Mouse (Mus musculus): ENCODE results near the gene Xylt1. TPM values are rescaled to one million over a fixed set of nuclear protein-coding genes. Genes with fewer than 3 reads are reported as not detected.
A peak's percentile ranks its signal among the peaks of the same experiment; 100 is the strongest.

The Xylt1 gene
- polyA plus RNA-seq, 1 experiment from 2014 or later = 2.8 TPM

GRCm38 (mm10) chr7:117474302-117474701, 93.5 kb downstream of the Xylt1 start:
- no peak overlapping the region for H3K4me3 ChIP-seq
- H3K4me1 ChIP-seq = peaks cover 31% of the 10 kb centered on the region
- no peaks in the 10 kb centered on the region for H3K9me3 ChIP-seq
- H3K27me3 ChIP-seq (replicated peaks) = no peaks in the 10 kb centered on the region
- H3K27ac ChIP-seq = no peak overlapping the region
- no peak overlapping the region for H3K4me2 ChIP-seq (replicated peaks)
- WGBS = 9% methylated on average over 2 of the region's 2 CpGs
- peak; percentile 22; the same call in 1 of the 2 replicates for ATAC-seq (ENCODE audit: low FRiP score, low read depth)
- no peak overlapping the region for H3K9ac ChIP-seq
- H3K36me3 ChIP-seq = no peaks in the 10 kb centered on the region

- ATAC-seq (ENCODE audit: low FRiP score, low read depth) = no peak
- peaks cover 31% of the 10 kb centered on the region for H3K4me1 ChIP-seq
- no peaks in the 10 kb centered on the region for H3K36me3 ChIP-seq
- no peaks in the 10 kb centered on the region for H3K9me3 ChIP-seq
- no peak overlapping the region for H3K4me2 ChIP-seq (replicated peaks)
- H3K9ac ChIP-seq = no peak overlapping the region
- H3K27me3 ChIP-seq (replicated peaks) = no peaks in the 10 kb centered on the region
- 54% methylated on average over 4 of the region's 4 CpGs for WGBS
- H3K4me3 ChIP-seq = no peak overlapping the region
- no peak overlapping the region for H3K27ac ChIP-seq
Measured at GRCm38 (mm10) chr7:117475106-117475505, 94.3 kb downstream of the Xylt1 start.

GRCm38 (mm10) chr7:117478937-117479336, 98.2 kb downstream of the Xylt1 start:
- Histone ChIP-seq H3K36me3 (no peaks in the 10 kb centered on the region), H3K9ac (no peak overlapping the region), H3K27me3 (replicated peaks) (no peaks in the 10 kb centered on the region), H3K4me1 (peaks cover 11% of the 10 kb centered on the region), H3K4me2 (replicated peaks) (no peak overlapping the region), H3K9me3 (no peaks in the 10 kb centered on the region), H3K27ac (no peak overlapping the region), H3K4me3 (no peak overlapping the region)
- ATAC-seq (ENCODE audit: low FRiP score, low read depth) = no peak
- 28% methylated on average over 1 of the region's 1 CpGs for WGBS

GRCm38 (mm10) chr7:117480831-117481230, 100.1 kb downstream of the Xylt1 start:
- H3K4me2 ChIP-seq (replicated peaks) = no peak overlapping the region
- no peaks in the 10 kb centered on the region for H3K27me3 ChIP-seq (replicated peaks)
- ATAC-seq (ENCODE audit: low FRiP score, low read depth) = no peak
- no peaks in the 10 kb centered on the region for H3K36me3 ChIP-seq
- no peak overlapping the region for H3K27ac ChIP-seq
- no peaks in the 10 kb centered on the region for H3K4me1 ChIP-seq
- WGBS = 94% methylated on average over 5 of the region's 5 CpGs
- no peak overlapping the region for H3K9ac ChIP-seq
- H3K9me3 ChIP-seq = no peaks in the 10 kb centered on the region
- no peak overlapping the region for H3K4me3 ChIP-seq

- WGBS = 87% methylated on average over 3 of the region's 3 CpGs
- no peak overlapping the region for H3K27ac ChIP-seq
- H3K4me1 ChIP-seq = no peaks in the 10 kb centered on the region
- H3K9ac ChIP-seq = no peak overlapping the region
- H3K4me2 ChIP-seq (replicated peaks) = no peak overlapping the region
- ATAC-seq (ENCODE audit: low FRiP score, low read depth) = no peak
- no peaks in the 10 kb centered on the region for H3K9me3 ChIP-seq
- H3K36me3 ChIP-seq = no peaks in the 10 kb centered on the region
- H3K27me3 ChIP-seq (replicated peaks) = no peaks in the 10 kb centered on the region
- no peak overlapping the region for H3K4me3 ChIP-seq
Measured at GRCm38 (mm10) chr7:117481404-117481803, 100.6 kb downstream of the Xylt1 start.

- H3K27me3 ChIP-seq (replicated peaks) = no peaks in the 10 kb centered on the region
- WGBS = 79% methylated on average over 2 of the region's 2 CpGs
Measured at GRCm38 (mm10) chr7:117482701-117483100, 101.9 kb downstream of the Xylt1 start.

GRCm38 (mm10) chr7:117484589-117484988, 103.8 kb downstream of the Xylt1 start:
- no peak overlapping the region for H3K9ac ChIP-seq
- H3K4me3 ChIP-seq = no peak overlapping the region
- no peak overlapping the region for H3K4me2 ChIP-seq (replicated peaks)
- no peaks in the 10 kb centered on the region for H3K9me3 ChIP-seq
- no peaks in the 10 kb centered on the region for H3K36me3 ChIP-seq
- no peak for ATAC-seq (ENCODE audit: low FRiP score, low read depth)
- no peaks in the 10 kb centered on the region for H3K27me3 ChIP-seq (replicated peaks)
- H3K4me1 ChIP-seq = no peaks in the 10 kb centered on the region
- 82% methylated on average over 2 of the region's 2 CpGs for whole genome bisulfite sequencing
- H3K27ac ChIP-seq = no peak overlapping the region

More at GRCm38 (mm10) chr7:117482701-117483100, 101.9 kb downstream of the Xylt1 start:
- ATAC-seq (ENCODE audit: low FRiP score, low read depth) = no peak
- Histone ChIP-seq H3K27ac (no peak overlapping the region), H3K4me2 (replicated peaks) (no peak overlapping the region), H3K9ac (no peak overlapping the region), H3K36me3 (no peaks in the 10 kb centered on the region), H3K9me3 (no peaks in the 10 kb centered on the region), H3K4me1 (no peaks in the 10 kb centered on the region), H3K4me3 (no peak overlapping the region)

GRCm38 (mm10) chr7:117484989-117485536, 104.3 kb downstream of the Xylt1 start:
- Histone ChIP-seq H3K4me1 (no peaks in the 10 kb centered on the region), H3K36me3 (no peaks in the 10 kb centered on the region), H3K4me2 (replicated peaks) (no peak overlapping the region), H3K4me3 (no peak overlapping the region), H3K27me3 (replicated peaks) (no peaks in the 10 kb centered on the region), H3K9me3 (no peaks in the 10 kb centered on the region), H3K27ac (no peak overlapping the region), H3K9ac (no peak overlapping the region)
- 89% methylated on average over 7 of the region's 7 CpGs for WGBS
- no peak for ATAC-seq (ENCODE audit: low FRiP score, low read depth)

- Histone ChIP-seq H3K4me3 (no peak overlapping the region), H3K36me3 (no peaks in the 10 kb centered on the region), H3K27me3 (replicated peaks) (no peaks in the 10 kb centered on the region), H3K27ac (no peak overlapping the region), H3K4me1 (no peaks in the 10 kb centered on the region), H3K9me3 (no peaks in the 10 kb centered on the region), H3K9ac (no peak overlapping the region), H3K4me2 (replicated peaks) (no peak overlapping the region)
- ATAC-seq (ENCODE audit: low FRiP score, low read depth) = no peak
- WGBS = 85% methylated on average over 7 of the region's 7 CpGs
Measured at GRCm38 (mm10) chr7:117486425-117487172, 105.8 kb downstream of the Xylt1 start.

- 82% methylated on average over 2 of the region's 2 CpGs for WGBS
- H3K36me3 ChIP-seq = no peaks in the 10 kb centered on the region
- no peaks in the 10 kb centered on the region for H3K27me3 ChIP-seq (replicated peaks)
- ATAC-seq (ENCODE audit: low FRiP score, low read depth) = no peak
- no peaks in the 10 kb centered on the region for H3K4me1 ChIP-seq
- H3K9me3 ChIP-seq = no peaks in the 10 kb centered on the region
- H3K9ac ChIP-seq = no peak overlapping the region
- H3K4me3 ChIP-seq = no peak overlapping the region
- H3K4me2 ChIP-seq (replicated peaks) = no peak overlapping the region
- no peak overlapping the region for H3K27ac ChIP-seq
Measured at GRCm38 (mm10) chr7:117487173-117487490, 106.4 kb downstream of the Xylt1 start.

GRCm38 (mm10) chr7:117489973-117490372, 109.2 kb downstream of the Xylt1 start:
- WGBS = 72% methylated on average over 5 of the region's 5 CpGs
- H3K27ac ChIP-seq = no peak overlapping the region
- H3K9ac ChIP-seq = no peak overlapping the region
- no peak overlapping the region for H3K4me2 ChIP-seq (replicated peaks)
- H3K4me3 ChIP-seq = no peak overlapping the region
- H3K27me3 ChIP-seq (replicated peaks) = no peaks in the 10 kb centered on the region
- no peaks in the 10 kb centered on the region for H3K4me1 ChIP-seq
- ATAC-seq (ENCODE audit: low FRiP score, low read depth) = no peak
- no peaks in the 10 kb centered on the region for H3K9me3 ChIP-seq
- no peaks in the 10 kb centered on the region for H3K36me3 ChIP-seq

GRCm38 (mm10) chr7:117490500-117491205, 109.9 kb downstream of the Xylt1 start:
- Histone ChIP-seq H3K27me3 (replicated peaks) (no peaks in the 10 kb centered on the region), H3K4me1 (no peaks in the 10 kb centered on the region), H3K4me3 (no peak overlapping the region), H3K36me3 (no peaks in the 10 kb centered on the region), H3K27ac (no peak overlapping the region), H3K9me3 (no peaks in the 10 kb centered on the region), H3K9ac (no peak overlapping the region), H3K4me2 (replicated peaks) (no peak overlapping the region)
- no peak for ATAC-seq (ENCODE audit: low FRiP score, low read depth)
- WGBS = 72% methylated on average over 9 of the region's 9 CpGs

Data from neural tube, embryonic 12.5 days (tissue).